Comparison of ENCODE assay signal across 18 mouse cellular contexts in the genomic region with DNA sequence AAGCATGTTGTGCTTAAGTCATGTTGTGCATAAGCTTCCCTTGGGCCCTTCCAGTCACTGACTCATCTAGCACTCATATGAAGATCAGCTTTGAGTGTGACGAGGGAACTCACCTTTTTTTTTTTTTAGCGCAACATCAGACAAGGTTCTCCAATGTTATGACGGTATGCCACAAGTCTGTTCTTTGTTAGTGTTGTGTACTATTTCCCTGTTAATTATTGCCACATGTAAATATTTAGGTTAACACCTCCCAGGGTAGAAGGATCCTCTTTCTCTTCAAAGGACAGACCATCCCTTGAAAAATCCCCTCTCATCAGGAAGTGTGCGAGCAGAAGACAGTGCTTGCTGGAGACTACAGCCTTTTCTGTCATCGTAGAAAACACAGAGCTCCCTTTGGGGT.
A peak's percentile ranks its signal among the peaks of the same experiment; 100 is the strongest.
DNase-seq lines count a peak whose midpoint lies in the region; ATAC-seq lines count a peak whose summit lies in the region.
"Had no signal": no experiment of that assay in that cellular context is flagged by ENCODE, and none has a peak within 500 bp of the region (broad histone marks: within the 10 kb centered on the region; RNA-seq: fewer than 3 reads in every experiment).

No protein-coding gene starts in this region.

- no peak overlapping the region for H3K4me3 ChIP-seq in forebrain, embryonic 13.5 days
- H3K4me3 ChIP-seq in heart, embryonic 11.5 days (ENCODE audit: low read depth, low read length): no peak overlapping the region
- H3K4me3 ChIP-seq: forebrain, embryonic 10.5 days; heart, adult 2 months; hindbrain, embryonic 15.5 days; limb, embryonic 15.5 days; midbrain, embryonic 12.5 days; myocyte had no signal

- H3K9me3 ChIP-seq in forebrain, embryonic 13.5 days (replicated peaks): no peaks in the 10 kb centered on the region
- 0 out of 2 replicates have a peak, but pooled peaks cover 2% of the 10 kb centered on the region for H3K9me3 ChIP-seq in heart, embryonic 11.5 days (replicated peaks; ENCODE audit: control insufficient read depth, low read length)
- H3K9me3 ChIP-seq: hindbrain, embryonic 15.5 days; limb, embryonic 15.5 days; midbrain, embryonic 12.5 days had no signal

- H3K27me3 ChIP-seq in forebrain, embryonic 13.5 days: no peaks in the 10 kb centered on the region
- H3K27me3 ChIP-seq in heart, embryonic 11.5 days (ENCODE audit: control insufficient read depth, insufficient read depth, low read length): no peaks in the 10 kb centered on the region
- H3K27me3 ChIP-seq: hindbrain, embryonic 15.5 days; midbrain, embryonic 12.5 days had no signal

- H3K9ac ChIP-seq in forebrain, embryonic 13.5 days: no peak overlapping the region
- H3K9ac ChIP-seq in heart, embryonic 11.5 days (ENCODE audit: low read depth, low read length): no peak overlapping the region
- H3K9ac ChIP-seq: hindbrain, embryonic 15.5 days; limb, embryonic 15.5 days; liver, postnatal 0 days; midbrain, embryonic 12.5 days had no signal

- DNase-seq in CD4-positive, CD25-positive, alpha-beta regulatory T cell, adult 2 months (ENCODE audit: low read depth, low spot score): peak; percentile 41
- no peak for DNase-seq in layer of hippocampus, adult 9-10 months (ENCODE audit: low spot score)
- DNase-seq: adrenal gland, adult 8-10 months; cerebellum, adult 9-10 months; kidney, adult 9 months; thymus, adult 18-20 months had no signal

- 88% methylated on average over 5 of the region's 5 CpGs for WGBS in forebrain, embryonic 13.5 days
- WGBS in heart, embryonic 11.5 days (ENCODE audit: insufficient replicate concordance): 86% methylated on average over 5 of the region's 5 CpGs

- H3K27ac ChIP-seq in forebrain, embryonic 13.5 days: no peak overlapping the region
- H3K27ac ChIP-seq in heart, embryonic 11.5 days (ENCODE audit: low read depth, low read length): no peak overlapping the region
- H3K27ac ChIP-seq: forebrain, embryonic 10.5 days; heart, adult 2 months; hindbrain, embryonic 15.5 days; limb, embryonic 15.5 days; midbrain, embryonic 12.5 days had no signal

- no peak overlapping the region for H3K4me2 ChIP-seq in forebrain, embryonic 13.5 days
- no peak overlapping the region for H3K4me2 ChIP-seq in heart, embryonic 11.5 days
- H3K4me2 ChIP-seq: hindbrain, embryonic 15.5 days; limb, embryonic 15.5 days; midbrain, embryonic 12.5 days had no signal

- no peaks in the 10 kb centered on the region for H3K36me3 ChIP-seq in forebrain, embryonic 13.5 days (ENCODE audit: poor library complexity, severe bottlenecking)
- no peaks in the 10 kb centered on the region for H3K36me3 ChIP-seq in heart, embryonic 11.5 days (ENCODE audit: control insufficient read depth, insufficient read depth, low read length)
- H3K36me3 ChIP-seq: forebrain, embryonic 10.5 days; hindbrain, embryonic 15.5 days; limb, embryonic 15.5 days; midbrain, embryonic 12.5 days had no signal

- no peaks in the 10 kb centered on the region for H3K4me1 ChIP-seq in forebrain, embryonic 13.5 days
- H3K4me1 ChIP-seq in heart, embryonic 11.5 days (ENCODE audit: control insufficient read depth, insufficient read depth, low read length): no peaks in the 10 kb centered on the region
- H3K4me1 ChIP-seq: hindbrain, embryonic 15.5 days; midbrain, embryonic 12.5 days had no signal

- peak; percentile 48; the same call in 1 of the 2 replicates for ATAC-seq in common myeloid progenitor, adult 5-6 weeks (replicated peaks; ENCODE audit: low read depth, poor library complexity, severe bottlenecking)
- ATAC-seq in inflammation-experienced regulatory T-cells, adult 6 months: peak; percentile 61
- ATAC-seq in neutrophil, adult 5-6 weeks (ENCODE audit: extremely low read depth, insufficient number of reproducible peaks, low FRiP score, poor library complexity, severe bottlenecking): peak; percentile 53
- no peak for ATAC-seq in forebrain, embryonic 13.5 days
- ATAC-seq in heart, embryonic 11.5 days (replicated peaks; ENCODE audit: insufficient number of reproducible peaks, low FRiP score, low TSS enrichment): no peak
- ATAC-seq: liver, postnatal 0 days had no signal

Comparison
In these comparisons a context has a peak if more than half of its experiments do, and no peak if none do; other contexts are left out.
1. ATAC-seq: peak in common myeloid progenitor, adult 5-6 weeks (single experiment), inflammation-experienced regulatory T-cells, adult 6 months (single experiment) and neutrophil, adult 5-6 weeks (single experiment); none in forebrain, embryonic 13.5 days (single experiment) and heart, embryonic 11.5 days (single experiment).